In genomic region chr11:119547183-119547921, GRCm38 (mm10) we compare ENCODE assay signal across 7 mouse cellular contexts. TPM values are rescaled to one million over a fixed set of nuclear protein-coding genes. Genes with fewer than 3 reads are reported as not detected.
DNase-seq lines count a peak whose midpoint lies in the region; ATAC-seq and TF ChIP-seq lines count a peak whose summit lies in the region.

Gene Nptx1 (minus strand): TSS chr11:119547753.

- H3K9ac ChIP-seq in forebrain, embryonic 16.5 days (replicated peaks; ENCODE audit: low read depth, low read length): peak within 1 kb of the TSS; percentile 79
- peak within 1 kb of the TSS; percentile 54 for H3K9ac ChIP-seq in stomach, embryonic 16.5 days (ENCODE audit: low read length)

- no peak for DNase-seq in thymus, adult 2 months
- DNase-seq in thymus, postnatal 36 days: no peak
- DNase-seq in cerebellum, adult 8-10 months: peak; percentile 85
- peak; percentile 69 to 86 for DNase-seq in layer of hippocampus, adult 2 months (ENCODE audit: low spot score in 2 of 2)
- peak; percentile 41 for DNase-seq in mesoderm, embryonic 11.5 days (ENCODE audit: low read depth, low spot score)

- H3K36me3 ChIP-seq in thymus, adult 2 months (ENCODE audit: control insufficient read depth, insufficient read depth, low read length): no peaks in the 10 kb centered on the region
- H3K36me3 ChIP-seq in forebrain, embryonic 16.5 days (ENCODE audit: control insufficient read depth, insufficient read depth): no peaks in the 10 kb centered on the region
- H3K36me3 ChIP-seq in stomach, embryonic 16.5 days (ENCODE audit: control insufficient read depth, insufficient read depth, low read length): no peaks in the 10 kb centered on the region

- H3K4me1 ChIP-seq in thymus, adult 2 months (replicated peaks; ENCODE audit: control insufficient read depth, insufficient read depth, low read length): peaks cover 17% of the 10 kb centered on the region
- peaks cover 71% of the 10 kb centered on the region for H3K4me1 ChIP-seq in forebrain, embryonic 16.5 days (replicated peaks; ENCODE audit: control insufficient read depth, insufficient read depth, low read length)
- peaks cover 41% of the 10 kb centered on the region for H3K4me1 ChIP-seq in stomach, embryonic 16.5 days (ENCODE audit: control insufficient read depth, insufficient read depth, low read length)

- H3K9me3 ChIP-seq in forebrain, embryonic 16.5 days (ENCODE audit: control insufficient read depth, low read length): no peaks in the 10 kb centered on the region
- H3K9me3 ChIP-seq in stomach, embryonic 16.5 days (replicated peaks; ENCODE audit: control insufficient read depth, low read length): no peaks in the 10 kb centered on the region

- WGBS in thymus, adult 2 months: 1% methylated on average over 90 of the region's 90 CpGs
- WGBS in forebrain, embryonic 16.5 days: under 1% methylated on average over 78 of the region's 90 CpGs
- WGBS in stomach, embryonic 16.5 days: under 1% methylated on average over 90 of the region's 90 CpGs

- H3K4me3 ChIP-seq in thymus, adult 2 months (ENCODE audit: control insufficient read depth, insufficient read depth, low read length): peak within 1 kb of the TSS; percentile 6
- H3K4me3 ChIP-seq in forebrain, embryonic 16.5 days (replicated peaks; ENCODE audit: low read length): peak within 1 kb of the TSS; percentile 76
- peak within 1 kb of the TSS; percentile 93 for H3K4me3 ChIP-seq in layer of hippocampus, adult 2 months
- peak within 1 kb of the TSS; percentile 55 for H3K4me3 ChIP-seq in stomach, embryonic 16.5 days (replicated peaks; ENCODE audit: low read length)

- TF ChIP-seq POLR2A in thymus, adult 2 months (IDR thresholded peaks at IDR 0.05; ENCODE audit: control insufficient read depth, extremely low read depth, insufficient read depth, low read length, poor library complexity): no peak

- no peak for TF ChIP-seq CTCF in thymus, adult 2 months (IDR thresholded peaks at IDR 0.05; ENCODE audit: borderline replicate concordance, control insufficient read depth, extremely low read depth, insufficient read depth, low read length, poor library complexity)
- TF ChIP-seq CTCF in layer of hippocampus, adult 2 months (conservative IDR thresholded peaks at IDR 0.05): no peak

- H3K4me2 ChIP-seq in forebrain, embryonic 16.5 days (ENCODE audit: low read length): peak within 1 kb of the TSS; percentile 99
- H3K4me2 ChIP-seq in stomach, embryonic 16.5 days (ENCODE audit: low read depth, low read length): peak within 1 kb of the TSS; percentile 99

- ATAC-seq in forebrain, embryonic 16.5 days: peak; percentile 69
- no peak for ATAC-seq in stomach, embryonic 16.5 days (ENCODE audit: insufficient read depth, low FRiP score)

- H3K27ac ChIP-seq in thymus, adult 2 months (ENCODE audit: control insufficient read depth, insufficient read depth, low read length): no peak within 1 kb of the TSS
- H3K27ac ChIP-seq in forebrain, embryonic 16.5 days (ENCODE audit: low read length): 0 out of 2 replicates have a peak within 1 kb of the TSS, but pooled peaks have one; percentile 28
- H3K27ac ChIP-seq in layer of hippocampus, adult 2 months: peak within 1 kb of the TSS; percentile 92
- no peak within 1 kb of the TSS for H3K27ac ChIP-seq in stomach, embryonic 16.5 days (ENCODE audit: low read length)

- peaks cover 44% of the 10 kb centered on the region for H3K27me3 ChIP-seq in thymus, adult 2 months (ENCODE audit: control insufficient read depth, insufficient read depth, low read length)
- H3K27me3 ChIP-seq in forebrain, embryonic 16.5 days (replicated peaks; ENCODE audit: control insufficient read depth, insufficient read depth, low read length): peaks cover 25% of the 10 kb centered on the region
- peaks cover 72% of the 10 kb centered on the region for H3K27me3 ChIP-seq in stomach, embryonic 16.5 days (ENCODE audit: control insufficient read depth, insufficient read depth, low read length)

RNA-seq across cellular contexts. Expression of gene Nptx1, which starts in this region (rescaled TPM):
- 0.85 and 0.89 TPM in 2 replicates for polyA plus RNA-seq in thymus, adult 2 months (2012; rRNA removed)
- polyA plus RNA-seq in forebrain, embryonic 16.5 days (2015; fragmentation: Nextera tagmentation; extraction: Ambion mirVana): 8.6 and 9.8 TPM in 2 replicates
- total RNA-seq in layer of hippocampus, adult 2 months (2021): 100 to 1,000 TPM; 475 to 499 TPM
- 0.29 and 0.32 TPM in 2 replicates for polyA plus RNA-seq in stomach, embryonic 16.5 days (2015; fragmentation: Nextera tagmentation; extraction: Ambion mirVana)

Comparison
In these comparisons a context has a peak if more than half of its experiments do, and no peak if none do; other contexts are left out.
1. DNase-seq: peak in cerebellum, adult 8-10 months (single experiment), layer of hippocampus, adult 2 months (2 of 2) and mesoderm, embryonic 11.5 days (single experiment); none in thymus, adult 2 months (single experiment) and thymus, postnatal 36 days (0 of 2).
2. H3K27ac ChIP-seq: peak in forebrain, embryonic 16.5 days (single experiment) and layer of hippocampus, adult 2 months (single experiment); none in thymus, adult 2 months (single experiment) and stomach, embryonic 16.5 days (single experiment).
3. H3K4me3 ChIP-seq: peak in every context shown above with its lines; median percentile 93 in layer of hippocampus, adult 2 months; 76 in forebrain, embryonic 16.5 days; 55 in stomach, embryonic 16.5 days; 6 in thymus, adult 2 months.